Mouse (Mus musculus): ENCODE measurements around the gene Parvg.

Parvg gene

DNA sequence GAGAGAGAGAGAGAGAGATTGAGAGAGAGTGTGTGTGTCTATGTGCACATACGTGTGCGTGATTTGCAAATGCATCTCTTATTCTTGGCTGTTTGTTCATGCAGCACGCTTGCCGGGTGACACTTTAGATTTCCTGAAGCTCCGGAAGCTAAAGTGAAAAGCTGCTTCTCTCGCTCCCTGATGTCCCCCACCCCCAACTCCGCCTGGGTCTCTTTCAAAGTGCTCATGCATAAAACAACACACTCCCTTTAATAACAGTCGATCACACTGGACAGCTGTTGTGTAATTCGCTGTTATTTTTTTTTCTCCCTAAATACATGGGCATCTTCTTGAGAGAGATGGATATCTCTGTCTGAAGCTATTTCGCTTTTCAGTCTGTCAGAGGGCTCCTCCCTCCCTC, 18.5 kb upstream of the Parvg start:
- DNase-seq (ENCODE audit: low spot score in 2 of 2): no peak

- DNase-seq (ENCODE audit: low spot score in 2 of 2): no peak
Measured at GRCm38 (mm10) chr15:84310271-84310670, 13.6 kb upstream of the Parvg start.

- no peak for DNase-seq (ENCODE audit: low spot score in 2 of 2)
Measured at GRCm38 (mm10) chr15:84311295-84312085, 12.3 kb upstream of the Parvg start.

- no peak for DNase-seq (ENCODE audit: low spot score in 2 of 2)
Measured at GRCm38 (mm10) chr15:84312878-84313565, 10.8 kb upstream of the Parvg start.

DNA sequence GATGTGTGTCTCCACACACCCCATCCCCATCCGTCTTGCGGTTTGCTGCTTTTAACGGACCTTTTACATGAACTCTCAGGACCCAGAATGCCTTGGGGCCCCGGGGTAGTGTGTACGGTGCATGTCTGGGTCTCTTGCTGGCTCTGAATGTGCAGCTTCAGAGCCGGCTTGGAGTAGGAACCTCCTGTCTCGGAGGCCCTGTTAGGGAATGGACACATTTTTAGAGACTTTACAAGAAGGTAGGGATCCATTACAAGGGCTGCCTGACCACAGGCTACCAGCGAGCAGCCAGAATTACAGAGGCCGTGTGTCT, 10.3 kb upstream of the Parvg start:
- DNase-seq (ENCODE audit: low spot score in 2 of 2): no peak

DNA sequence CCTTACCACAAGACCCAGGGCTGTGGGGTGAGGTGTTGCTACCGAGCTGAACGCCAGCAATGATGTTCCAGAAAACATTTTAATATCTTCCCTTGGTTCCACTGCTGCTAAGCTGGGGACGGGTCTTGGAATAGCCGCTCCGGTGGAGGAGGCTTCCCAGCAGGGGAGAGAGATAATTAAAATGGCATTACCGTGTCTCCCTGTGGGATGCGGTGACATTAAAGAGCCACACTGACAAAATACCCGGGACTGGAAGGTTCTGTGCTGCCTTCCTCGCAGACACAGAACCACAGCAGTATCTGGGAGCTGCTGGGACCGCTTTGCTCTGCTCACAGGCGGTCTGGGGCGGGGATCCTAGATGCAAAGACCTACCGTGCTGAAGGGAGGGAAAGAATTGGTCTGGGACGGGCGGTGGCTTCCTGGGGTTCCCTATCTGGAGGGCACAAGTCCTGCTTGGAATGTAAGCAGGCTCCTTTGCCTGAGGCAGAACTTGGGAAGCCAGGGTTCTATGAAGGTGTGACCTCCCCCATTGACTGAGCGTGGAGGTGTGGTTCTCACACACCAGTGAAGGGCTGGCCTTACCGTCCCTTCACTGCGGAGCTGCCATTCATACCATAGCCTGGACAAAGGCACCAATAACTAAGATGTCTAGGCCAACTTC, 9.3 kb upstream of the Parvg start:
- DNase-seq (ENCODE audit: low spot score in 2 of 2): no peak

GRCm38 (mm10) chr15:84315276-84316046, 8.4 kb upstream of the Parvg start:
- DNase-seq (ENCODE audit: low spot score in 2 of 2): no peak

DNA sequence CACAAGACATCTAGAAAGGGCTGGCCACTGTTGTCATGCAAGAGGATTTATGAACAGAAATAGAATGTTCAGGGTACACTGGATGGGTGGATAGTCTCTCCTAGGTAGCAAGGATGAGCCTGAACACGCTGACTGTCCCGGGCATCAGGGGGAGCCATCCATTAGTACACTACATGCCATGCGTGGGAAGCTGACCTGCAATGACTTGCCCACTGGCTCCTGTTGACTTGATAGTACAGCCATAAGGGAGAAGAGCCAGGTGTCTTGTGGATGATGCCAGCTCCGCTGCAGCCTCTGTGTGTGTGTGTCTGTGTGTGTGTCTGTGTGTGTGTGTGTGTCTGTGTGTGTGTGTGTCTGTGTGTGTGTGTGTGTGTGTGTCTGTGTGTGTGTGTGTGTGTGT, 4.4 kb upstream of the Parvg start:
- DNase-seq (ENCODE audit: low spot score in 2 of 2): no peak

DNA sequence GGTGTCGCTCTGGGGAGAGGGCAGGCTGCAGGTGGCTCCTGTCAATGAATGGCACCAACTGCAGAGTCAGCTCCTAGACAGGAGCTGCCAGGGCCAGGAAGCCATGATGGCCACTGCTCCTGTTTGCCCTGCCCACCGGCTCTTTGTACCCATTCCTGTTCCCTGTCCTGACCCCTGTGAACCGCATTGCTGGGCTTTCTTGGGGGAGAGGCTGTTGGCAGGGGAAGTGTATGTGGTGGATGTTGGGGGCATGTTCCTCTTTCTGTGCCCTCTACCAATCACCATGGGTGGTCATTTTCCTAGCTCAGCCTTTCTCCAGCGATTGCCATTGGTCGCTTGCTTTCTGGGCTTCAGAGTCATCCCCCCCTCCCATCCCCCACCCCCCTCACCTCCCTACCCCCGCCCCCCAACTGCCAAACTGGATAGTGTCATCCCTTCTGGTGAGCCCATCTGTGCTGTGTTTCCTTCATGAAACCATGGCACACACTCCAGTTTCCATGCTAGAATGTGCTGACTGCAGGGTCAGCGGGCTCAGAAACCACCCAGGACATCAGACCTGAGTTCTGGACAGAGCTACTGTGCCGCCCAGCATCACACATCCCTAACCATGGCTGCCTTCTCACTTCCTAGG, 2.2 kb upstream of the Parvg start:
- DNase-seq (ENCODE audit: low spot score in 2 of 2): no peak

GRCm38 (mm10) chr15:84324870-84325553, 1.2 kb downstream of the Parvg start:
- no peak for DNase-seq (ENCODE audit: low spot score in 2 of 2)

DNA sequence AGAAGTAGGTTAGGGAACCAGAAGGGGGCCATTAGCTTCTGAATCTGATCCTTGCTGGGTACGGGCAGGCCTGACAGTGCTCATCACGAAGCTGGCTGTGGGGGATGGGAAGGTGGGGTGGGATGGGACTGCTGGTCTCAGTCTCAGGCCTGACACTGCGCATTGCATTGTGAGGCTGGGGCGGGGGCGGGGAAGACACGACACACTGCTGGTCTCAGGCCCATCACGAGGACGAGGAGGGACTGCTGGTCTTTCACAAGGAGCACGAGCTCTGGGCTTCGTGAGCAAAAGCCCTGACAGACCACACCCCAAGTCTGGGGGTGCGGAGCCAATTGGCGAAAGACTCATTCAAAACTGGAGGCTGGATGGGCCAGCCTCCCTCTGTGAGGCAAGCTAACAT, 1.9 kb downstream of the Parvg start:
- no peak for DNase-seq (ENCODE audit: low spot score in 2 of 2)

- no peak for DNase-seq (ENCODE audit: low spot score in 2 of 2)
Measured at GRCm38 (mm10) chr15:84328870-84329269, 5.0 kb downstream of the Parvg start.

DNA sequence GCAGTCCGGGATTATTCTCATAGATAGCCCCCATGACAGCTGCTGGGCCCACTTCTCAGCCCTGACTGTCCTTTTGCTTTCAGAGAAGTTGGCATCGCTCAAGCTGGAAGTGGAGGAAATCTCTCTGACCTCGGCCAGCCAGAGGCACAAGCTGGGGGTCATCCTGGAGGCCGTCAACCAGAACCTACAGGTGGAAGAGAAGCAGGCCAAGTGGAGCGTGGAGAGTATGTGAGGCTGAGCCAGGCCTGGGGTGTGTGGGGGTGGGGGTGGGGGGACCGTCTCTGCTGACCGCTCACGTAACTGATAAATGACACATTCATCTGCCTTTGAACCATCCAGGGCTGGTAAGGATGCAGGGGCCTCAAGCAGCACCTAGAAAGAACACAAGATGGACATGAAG, 6.1 kb downstream of the Parvg start:
- DNase-seq (ENCODE audit: low spot score in 2 of 2): no peak

DNA sequence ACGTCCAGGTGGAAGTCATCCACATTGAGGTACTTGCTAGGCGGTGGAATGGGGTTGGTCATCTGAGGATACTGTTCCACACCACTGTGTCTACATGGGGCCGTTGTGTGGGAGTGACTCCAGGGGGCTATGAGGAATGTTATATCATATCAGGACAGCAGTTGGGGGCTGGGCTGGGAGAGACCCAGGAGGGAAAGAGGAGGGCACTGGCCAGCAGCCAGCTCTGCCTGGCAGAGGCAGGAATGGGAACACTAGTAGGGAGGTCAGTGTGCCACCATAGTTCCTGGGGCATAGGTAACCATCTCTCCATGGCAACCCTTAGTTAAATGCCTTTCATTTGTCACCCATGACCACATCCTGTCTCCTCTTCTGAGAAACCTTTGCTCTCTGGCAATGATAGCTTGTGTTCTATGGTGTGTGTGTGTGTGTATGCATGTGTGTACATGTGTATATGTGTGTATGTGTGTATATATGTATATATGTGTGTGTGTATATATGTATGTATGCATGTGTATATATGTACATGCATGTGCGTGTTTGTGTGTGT, 7.3 kb downstream of the Parvg start:
- no peak for DNase-seq (ENCODE audit: low spot score in 2 of 2)

GRCm38 (mm10) chr15:84336281-84336817, 12.5 kb downstream of the Parvg start:
- no peak for DNase-seq (ENCODE audit: low spot score in 2 of 2)

DNA sequence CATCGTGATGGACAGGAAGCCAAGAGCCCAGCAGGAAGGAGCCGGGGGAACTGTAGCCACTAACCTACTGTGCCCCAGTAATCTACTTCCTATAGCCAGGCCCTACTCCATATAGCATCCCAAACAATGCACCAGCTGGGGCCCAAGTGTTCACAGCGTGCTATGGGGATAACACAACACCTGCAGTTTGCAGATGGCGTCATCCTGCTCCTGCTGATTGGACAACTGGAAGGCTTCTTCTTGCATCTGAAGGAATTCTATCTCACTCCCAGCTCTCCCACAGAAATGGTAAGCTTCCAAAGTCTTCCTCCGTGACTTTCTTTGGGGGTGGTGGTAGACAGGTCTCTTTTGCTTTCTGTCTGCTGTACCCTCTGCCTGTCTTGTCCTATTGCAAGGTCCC, 13.8 kb downstream of the Parvg start:
- peak; percentile 31 to 35 for DNase-seq (ENCODE audit: low spot score in 2 of 2)

- no peak for DNase-seq (ENCODE audit: low spot score in 2 of 2)
Measured at GRCm38 (mm10) chr15:84340926-84341325, 17.1 kb downstream of the Parvg start.

DNA sequence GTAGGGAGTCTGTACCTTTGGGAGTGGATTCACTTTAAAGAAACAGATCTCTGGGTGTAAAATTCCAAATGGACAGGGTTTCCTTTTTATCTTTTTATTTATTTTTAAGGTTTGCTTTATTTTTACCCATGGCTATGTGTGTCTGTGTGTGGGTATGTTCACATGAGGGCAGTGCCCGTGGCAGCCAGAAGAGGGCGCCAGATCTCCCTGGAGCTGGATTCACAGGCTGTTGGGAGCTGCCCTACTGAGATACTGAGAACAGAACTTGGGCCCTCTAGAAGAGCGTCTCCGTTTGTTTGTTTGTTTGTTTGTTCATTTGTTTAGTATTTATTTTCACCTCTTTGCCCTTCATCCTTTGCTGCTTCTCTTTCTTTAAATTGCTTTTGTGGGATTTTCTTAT, 24.9 kb downstream of the Parvg start:
- DNase-seq (ENCODE audit: low spot score in 2 of 2): no peak

DNA sequence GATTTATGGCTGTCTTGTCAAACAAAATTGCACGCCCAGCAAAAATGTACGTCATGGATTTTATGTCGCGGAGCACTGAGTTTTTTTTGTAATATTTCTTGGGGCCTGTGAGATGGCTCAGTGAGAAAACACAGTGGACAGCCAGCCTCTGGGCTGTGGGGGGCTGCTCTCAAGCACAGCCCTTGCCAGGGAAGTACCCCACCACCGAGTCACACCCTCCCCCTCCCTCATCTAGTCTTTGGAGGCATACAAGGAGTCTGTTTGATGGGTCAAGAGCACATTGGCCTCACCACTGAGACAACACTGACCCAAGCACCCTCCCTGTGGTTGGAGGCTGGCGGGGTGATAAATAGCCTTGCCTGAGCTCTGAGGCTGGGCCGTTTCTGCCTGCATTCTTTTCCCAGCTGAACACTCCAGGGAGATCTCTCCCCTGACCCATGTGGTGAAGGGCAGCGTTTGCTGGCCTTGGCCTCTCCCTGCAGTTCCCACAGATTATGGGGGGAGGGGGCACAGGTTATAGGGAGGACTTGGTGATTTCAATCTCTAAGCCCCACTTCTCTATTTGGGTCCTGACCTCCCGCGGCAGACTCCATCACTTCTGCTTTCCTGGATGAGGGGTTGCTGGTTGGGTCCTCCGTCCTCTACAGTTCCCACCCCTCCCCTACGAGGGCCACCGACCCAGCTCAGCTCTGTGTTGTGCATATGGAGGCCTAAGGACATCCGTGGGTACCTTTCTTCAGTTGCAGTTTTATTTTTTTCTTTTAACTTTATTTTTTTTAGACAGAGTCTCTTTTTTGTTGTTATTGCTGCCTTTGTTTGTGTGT, 26.3 kb downstream of the Parvg start:
- DNase-seq (ENCODE audit: low spot score in 2 of 2): no peak

- no peak for DNase-seq (ENCODE audit: low spot score in 2 of 2)
Measured at GRCm38 (mm10) chr15:84351342-84351741, 27.5 kb downstream of the Parvg start.

Measured in right cerebral cortex, postnatal 36 days (tissue).